Mouse (Mus musculus): ENCODE data around the gene Mta1.

The Mta1 gene

GRCm38 (mm10) chr12:113097749-113098281 lies at the start of gene Mta1:
Gene Mta1, plus strand, starts transcription at chr12:113098278.
- DNase-seq, result peak; percentile 50

- no peak for DNase-seq
Observed at GRCm38 (mm10) chr12:113049836-113050235, 48.2 kb upstream of the Mta1 start.

DNA sequence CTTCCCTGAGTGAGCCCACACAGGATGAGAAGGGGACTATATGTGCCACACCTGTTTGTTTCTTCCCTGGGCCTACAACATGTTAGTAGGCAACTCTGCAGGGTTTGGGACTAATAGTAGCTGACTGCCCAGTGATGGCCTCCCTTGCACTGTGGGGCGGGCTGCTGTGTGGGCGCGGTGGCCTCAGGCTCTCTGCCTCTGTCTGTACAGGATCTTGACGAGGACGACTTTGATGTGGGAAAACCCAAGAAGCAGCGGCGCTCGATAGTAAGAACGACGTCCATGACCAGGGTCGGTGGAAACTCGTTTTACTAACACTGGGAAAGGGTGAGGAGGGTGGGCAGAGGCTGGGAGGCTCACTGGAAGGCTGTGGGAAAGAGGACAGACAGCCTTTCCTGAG lies 47.4 kb upstream of the Mta1 start:
- no peak for DNase-seq

DNA sequence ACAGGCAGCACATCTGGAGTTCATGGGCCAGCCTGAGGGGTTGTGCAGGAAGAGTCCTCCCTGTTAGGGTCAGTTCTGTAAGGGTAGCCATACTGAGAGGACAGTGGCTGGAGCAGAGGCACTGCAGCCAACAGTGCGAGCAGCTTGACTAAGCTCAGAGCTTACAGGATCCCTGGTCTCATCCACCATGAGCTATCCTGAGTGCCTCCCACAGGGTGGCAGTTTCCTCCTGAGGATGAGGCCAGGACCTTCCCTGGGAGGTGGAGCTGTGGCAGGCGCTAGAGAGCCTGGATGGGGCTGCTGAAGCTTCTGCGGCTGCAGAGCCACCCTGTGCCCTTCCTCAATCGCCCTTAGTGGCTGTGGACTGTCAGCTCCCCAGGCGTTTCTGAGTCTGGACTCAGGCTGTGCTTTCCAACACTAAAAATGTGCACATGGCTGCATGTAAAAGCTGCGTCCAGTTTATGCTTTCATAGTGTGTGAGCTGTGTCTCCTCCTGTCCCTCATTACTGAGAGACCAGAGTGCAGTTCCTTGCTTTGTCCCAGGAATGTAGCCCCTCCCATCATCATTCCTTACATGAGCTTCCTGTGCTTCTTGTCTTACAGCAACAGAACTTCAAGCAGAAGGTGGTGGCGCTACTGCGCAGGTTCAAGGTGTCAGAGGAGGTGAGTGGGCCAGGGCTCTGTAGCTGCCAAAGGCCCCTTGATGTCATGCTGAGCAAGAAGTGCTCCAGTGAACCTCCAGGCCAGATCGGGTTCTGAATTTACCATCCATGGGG lies 46.3 kb upstream of the Mta1 start:
- peak; percentile 32 for DNase-seq

DNA sequence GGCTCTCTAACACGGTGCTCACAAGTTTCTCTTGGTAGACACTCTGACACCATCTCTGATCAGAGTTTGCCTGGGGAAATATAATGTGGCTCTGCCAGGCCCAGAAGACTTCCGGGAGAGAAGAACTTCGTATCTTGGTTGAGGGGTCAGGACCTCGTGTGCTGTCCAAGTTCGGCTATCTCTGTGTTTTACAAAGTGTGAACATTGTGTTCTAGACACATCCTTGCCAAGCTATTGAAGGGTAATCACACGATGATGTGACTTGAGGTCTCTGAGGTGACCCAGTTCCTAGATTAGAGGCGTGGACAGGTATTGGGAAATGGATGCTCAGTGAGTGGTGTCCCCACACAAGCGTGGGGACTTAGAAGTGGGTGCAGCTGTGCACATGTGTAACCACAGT lies 42.0 kb upstream of the Mta1 start:
- no peak for DNase-seq

DNA sequence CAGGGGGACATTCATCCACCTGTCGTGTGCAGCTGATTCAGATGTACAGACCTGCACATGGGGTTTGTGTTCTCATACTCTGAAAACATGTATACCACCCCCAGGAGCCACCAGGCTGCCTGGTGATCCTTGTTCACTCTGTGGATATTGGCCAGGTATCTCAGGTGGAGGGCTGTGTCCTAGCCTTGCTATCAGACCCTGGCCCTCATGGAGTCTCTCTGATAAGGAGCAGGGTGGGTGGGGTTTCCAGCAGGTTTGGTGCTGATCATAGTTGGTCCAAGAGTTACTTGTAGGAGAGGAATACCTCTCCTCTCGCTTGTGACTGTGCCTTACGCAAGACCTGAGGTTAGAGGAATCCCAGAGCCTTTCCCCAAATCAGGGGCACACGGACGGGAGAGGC lies 37.9 kb upstream of the Mta1 start:
- no peak for DNase-seq

DNA sequence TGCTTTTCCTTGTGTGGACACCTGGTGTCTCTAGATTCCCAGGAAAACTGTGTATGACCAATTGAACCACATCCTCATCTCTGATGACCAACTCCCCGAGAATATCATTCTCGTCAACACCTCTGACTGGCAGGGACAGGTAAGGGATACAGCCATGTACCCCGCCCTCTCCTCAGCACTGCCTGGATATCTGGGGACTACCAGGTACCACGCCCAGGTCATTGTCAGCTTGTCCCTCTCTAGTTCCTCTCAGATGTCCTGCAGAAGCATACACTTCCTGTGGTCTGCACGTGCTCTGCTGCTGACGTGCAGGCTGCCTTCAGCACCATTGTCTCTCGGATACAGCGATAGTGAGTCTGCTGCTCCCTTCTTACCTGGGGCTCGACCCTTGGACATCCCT lies 36.5 kb upstream of the Mta1 start:
- no peak for DNase-seq

DNA sequence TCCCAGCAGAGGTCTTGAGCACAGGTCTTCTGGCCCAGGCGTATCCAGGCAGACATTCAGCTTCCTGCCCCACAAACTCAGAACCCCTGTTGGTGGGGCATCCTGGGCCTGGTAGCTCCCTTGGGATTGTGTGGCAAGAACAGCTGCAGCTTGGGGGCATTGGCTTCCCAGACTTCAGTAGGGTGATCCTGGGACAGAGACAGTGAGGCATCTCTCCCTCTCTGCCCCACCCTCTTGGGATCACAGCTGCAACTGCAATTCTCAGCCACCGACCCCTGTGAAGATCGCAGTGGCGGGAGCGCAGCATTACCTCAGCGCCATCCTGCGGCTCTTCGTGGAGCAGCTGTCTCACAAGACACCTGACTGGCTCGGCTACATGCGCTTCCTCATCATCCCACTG lies 35.9 kb upstream of the Mta1 start:
- no peak for DNase-seq

GRCm38 (mm10) chr12:113063700-113064099 lies 34.4 kb upstream of the Mta1 start:
- DNase-seq, result no peak

GRCm38 (mm10) chr12:113068002-113068401 lies 30.1 kb upstream of the Mta1 start:
- no peak for DNase-seq

DNA sequence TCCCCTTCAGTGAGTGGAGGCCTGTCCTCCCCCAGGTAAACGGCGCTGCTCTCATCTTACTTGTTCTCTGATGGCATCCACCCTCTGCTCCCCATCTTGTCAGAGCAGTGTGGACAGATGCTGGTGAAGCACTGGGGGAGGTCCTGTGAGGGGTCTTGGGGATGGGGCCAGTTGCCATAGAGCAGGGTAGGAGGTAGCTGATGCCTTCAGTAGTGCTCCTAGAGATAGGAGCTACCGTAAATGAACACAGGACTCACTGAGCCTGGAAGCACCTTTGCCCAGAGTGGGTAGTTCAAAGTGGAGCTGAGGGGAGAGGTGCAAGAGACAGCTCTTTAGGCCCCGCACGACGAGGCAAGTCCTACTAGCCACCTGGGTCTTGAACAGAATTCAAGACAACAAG lies 28.7 kb upstream of the Mta1 start:
- DNase-seq, result no peak

GRCm38 (mm10) chr12:113071321-113071720 lies 26.8 kb upstream of the Mta1 start:
- no peak for DNase-seq

- no peak for DNase-seq
Observed at GRCm38 (mm10) chr12:113071827-113072226, 26.3 kb upstream of the Mta1 start.

DNA sequence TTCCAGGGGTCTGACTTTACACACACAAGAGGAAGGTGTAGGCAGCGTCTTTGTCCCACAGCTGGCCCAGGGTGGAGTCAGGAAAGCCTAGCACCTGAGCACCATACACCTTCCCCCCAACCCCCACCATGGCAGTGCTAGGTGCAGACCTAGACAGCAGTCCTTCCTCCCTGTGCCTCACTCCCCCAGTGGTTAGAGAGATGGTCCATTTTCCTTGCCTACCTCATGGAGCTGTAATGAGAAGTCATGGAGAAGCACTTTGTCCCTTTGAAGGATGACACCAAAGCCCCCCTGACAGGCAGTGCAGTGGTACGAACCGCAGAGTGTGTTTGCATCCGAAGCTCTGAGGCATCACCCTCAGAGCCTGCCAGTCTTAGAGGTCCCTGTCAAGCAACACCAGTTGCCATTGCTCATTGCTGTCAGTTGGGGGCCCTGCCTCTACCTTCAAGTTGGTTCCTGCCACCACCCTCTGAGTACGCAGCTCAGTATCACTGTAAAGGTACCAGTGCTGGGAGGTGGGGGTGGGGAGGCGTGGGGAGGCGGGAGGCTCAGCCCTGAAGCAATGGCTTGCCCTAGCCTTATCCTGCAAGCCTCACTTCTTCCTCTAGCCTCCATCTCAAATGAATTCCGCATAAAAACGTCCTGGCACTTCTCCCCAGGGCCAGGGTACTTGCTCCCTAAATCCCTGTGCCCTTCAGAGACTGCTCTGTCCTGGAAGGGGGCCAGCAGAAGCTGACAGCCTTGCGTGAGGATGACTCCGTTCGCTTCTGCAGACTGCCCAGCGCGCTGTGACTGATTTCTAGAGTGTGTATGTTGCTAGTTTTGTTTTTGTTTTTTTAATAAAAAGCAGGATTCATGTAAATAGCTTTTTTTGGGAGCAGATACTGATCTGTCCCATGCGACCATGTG lies 24.4 kb upstream of the Mta1 start:
- peak; percentile 19 for DNase-seq

DNA sequence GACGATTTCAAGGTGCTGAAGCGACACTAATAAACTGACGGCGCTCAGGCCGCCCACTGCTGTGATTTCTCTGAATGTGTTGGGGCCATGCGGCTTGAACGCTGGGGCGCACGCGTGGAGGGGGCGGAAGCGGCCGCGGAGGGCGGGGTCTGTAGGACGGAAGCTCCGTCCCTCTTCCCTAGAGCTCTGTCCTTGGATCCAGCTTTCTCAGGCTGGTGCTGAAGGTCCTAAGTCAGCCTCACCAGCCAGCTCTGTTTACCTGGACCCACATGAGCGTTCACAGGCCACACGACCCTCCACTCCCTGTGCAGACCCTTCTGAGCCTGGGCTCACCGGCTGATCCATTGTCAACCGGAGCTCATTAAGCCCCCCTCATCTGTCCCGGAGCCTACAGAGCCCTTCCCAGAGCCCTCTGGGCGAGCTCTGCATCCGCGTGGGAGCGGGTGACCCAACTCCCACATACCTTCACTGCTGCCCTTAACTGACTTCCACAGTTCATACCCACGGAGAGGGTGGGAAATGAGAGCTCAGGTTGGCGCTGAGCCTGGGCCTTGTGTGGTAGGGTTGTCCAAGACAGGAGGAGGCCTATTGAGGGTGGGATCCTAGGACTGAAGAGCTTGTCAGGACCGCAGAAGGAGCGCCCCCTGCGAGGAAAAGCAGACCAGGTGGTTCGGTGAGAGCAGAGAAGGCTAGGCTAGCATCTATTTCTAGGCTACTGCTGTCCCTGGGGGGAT lies 23.6 kb upstream of the Mta1 start, which contains the start of gene Tex22:
Gene Tex22, plus strand, starts transcription at position 174 of the 734 bp plus-strand sequence.
- DNase-seq, result peak; percentile 88

- DNase-seq, result peak; percentile 89
Observed at GRCm38 (mm10) chr12:113075063-113075454, 23.0 kb upstream of the Mta1 start.

GRCm38 (mm10) chr12:113075486-113075885 lies 22.6 kb upstream of the Mta1 start:
- no peak for DNase-seq

GRCm38 (mm10) chr12:113087276-113087675 lies 10.8 kb upstream of the Mta1 start:
- DNase-seq, result no peak

DNA sequence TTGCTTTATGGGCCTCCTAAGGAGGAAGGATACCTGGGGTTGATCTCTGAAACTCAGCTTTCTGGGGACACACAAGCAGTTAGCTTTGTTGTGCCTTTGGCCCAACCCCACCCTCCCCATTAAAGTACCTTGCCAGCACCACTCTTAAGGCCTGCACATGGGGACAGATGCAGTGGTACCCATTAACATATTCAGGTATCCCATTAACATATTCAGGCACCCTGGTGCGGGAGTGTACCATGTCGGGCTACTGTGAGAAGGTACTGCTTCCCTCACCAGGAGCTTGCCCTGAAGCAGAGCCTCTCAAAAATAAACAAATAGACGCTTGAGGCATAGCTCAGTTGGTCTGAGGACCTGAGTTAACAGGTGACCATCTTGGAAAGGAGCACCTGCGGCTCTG lies 10.1 kb upstream of the Mta1 start:
- no peak for DNase-seq

DNA sequence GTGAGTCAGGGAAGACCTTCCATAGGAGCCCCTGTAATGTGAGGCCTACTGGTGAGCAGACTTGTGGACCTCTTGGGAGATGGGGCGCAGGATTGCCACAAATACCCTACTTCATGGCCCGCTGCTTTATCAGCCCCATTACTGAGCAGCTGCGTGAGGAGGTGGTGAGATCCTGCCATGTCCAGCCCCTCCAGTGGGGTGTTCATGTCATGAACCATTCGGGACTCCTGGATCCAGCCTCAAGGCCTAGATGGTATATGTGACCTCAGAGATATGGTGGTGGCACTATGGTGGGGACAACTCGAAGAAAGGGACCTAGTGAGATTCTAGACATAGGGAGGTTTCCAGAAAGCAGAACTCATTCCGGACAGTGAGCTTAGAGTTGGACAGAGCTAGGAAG lies 9.0 kb upstream of the Mta1 start:
- no peak for DNase-seq

DNA sequence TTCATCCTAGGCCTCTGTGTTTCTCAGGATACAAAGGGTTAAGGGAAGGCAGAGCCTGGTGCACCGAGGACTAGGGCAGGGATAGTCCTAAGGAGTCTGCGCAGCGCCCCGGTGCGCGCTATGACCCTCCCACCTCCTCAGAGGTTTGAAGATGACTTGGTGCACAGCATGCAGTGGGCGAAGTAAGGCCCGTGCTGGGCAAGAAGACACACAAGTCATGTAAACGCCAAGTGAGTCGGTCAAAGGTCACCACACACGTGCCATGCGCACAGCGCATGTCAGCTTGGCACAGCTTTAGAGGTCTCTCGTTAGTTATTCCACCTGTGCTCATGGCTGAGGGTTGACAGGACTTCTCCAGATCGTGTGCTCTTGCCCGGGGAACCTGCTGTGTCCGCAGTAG lies 8.0 kb upstream of the Mta1 start:
- no peak for DNase-seq

- no peak for DNase-seq
Observed at GRCm38 (mm10) chr12:113097040-113097439, 1.0 kb upstream of the Mta1 start.

- peak; percentile 16 for DNase-seq
Observed at GRCm38 (mm10) chr12:113098530-113099151, 563 bp downstream of the Mta1 start.

Data from lung, postnatal 14 days (tissue).